Mouse (Mus musculus): ENCODE results near the gene Mlf2.
"Not testable (repeated sequence)": the region's sequence is repeated elsewhere in the genome, so short reads cannot be mapped to it uniquely, and the experiment has no call there.

Gene Mlf2

GRCm38 (mm10) chr6:124930754-124931524, at the start of gene Mlf2:
Gene Mlf2 (plus strand): TSS chr6:124931386.
- peak; percentile 99 for DNase-seq (ENCODE audit: low read depth)

DNA sequence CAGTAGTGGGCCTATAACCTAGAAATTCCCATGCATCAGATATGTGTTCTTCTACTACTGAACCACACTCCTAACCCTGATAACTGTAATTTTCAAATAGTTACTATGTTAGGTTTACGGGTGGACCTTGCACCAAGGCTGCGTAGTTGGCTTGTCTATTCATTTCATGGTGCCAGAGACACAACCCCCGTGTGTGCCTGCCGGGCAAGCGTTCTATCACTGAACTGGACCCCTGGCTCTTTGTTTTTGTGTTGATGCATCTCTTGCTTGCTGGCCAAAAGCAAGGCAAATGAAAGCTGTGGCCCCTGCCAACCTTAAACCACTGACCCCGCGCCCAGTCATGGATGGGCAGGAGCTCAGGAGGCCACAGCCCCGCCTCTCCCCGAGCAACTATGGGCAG, 49.4 kb upstream of the Mlf2 start:
- DNase-seq (ENCODE audit: low read depth) = no peak

DNA sequence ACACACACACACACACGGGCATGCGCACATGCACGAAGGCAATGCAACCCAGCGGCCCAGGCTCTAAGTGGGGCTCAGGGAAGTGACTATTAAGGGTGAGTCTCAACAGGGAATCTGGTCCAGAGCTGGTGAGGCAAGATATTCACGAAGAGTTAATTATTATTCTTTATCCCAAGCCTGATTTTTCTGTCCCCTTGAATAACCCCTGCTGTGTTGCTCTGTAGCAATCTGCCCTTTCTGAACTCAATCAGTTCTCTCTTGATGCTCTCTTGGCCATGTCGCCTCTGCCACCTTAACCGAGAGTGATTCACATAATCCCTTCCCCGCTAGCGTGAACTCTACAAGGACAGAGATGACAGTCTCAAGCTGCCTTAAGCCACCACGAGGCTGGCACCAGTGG, 47.8 kb upstream of the Mlf2 start:
- no peak for DNase-seq (ENCODE audit: low read depth)

DNA sequence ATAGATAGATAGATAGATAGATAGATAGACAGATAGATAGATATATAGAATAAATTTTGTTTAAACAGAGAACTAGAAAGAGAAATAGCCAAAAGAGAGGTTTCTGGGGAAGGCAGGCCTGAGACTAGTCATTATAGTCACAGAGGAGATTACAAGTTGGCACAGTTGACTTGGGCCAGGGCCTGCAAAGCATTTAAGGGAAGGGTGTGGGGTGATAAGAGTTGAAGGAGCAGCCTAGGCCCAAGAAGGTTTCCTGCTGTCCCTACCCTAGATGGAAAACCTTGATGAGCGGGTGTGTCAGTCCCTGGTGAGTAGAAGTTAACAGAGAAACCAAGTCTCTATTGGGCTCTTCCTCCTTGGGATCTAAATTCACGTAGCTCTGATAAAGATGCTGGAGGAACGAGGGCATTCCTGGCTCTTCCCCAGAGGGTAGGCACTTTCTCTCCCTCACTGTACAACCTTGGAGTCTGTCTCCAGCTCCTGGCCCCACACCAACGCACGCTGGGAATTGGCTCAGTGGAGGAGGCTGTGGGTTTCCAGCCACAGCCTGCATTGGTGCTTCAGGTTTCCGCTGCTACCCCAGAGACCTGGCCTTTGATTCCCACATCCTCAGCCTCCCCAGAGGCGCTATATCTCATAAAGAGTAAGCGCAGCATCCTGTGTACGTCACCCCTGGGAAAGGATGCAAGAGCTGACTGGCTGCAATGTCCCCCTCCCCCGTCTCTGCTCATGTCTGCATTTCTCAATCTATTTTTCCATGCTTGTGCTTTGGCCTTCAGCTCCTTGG, 46.3 kb upstream of the Mlf2 start:
- DNase-seq (ENCODE audit: low read depth) = no peak

- no peak for DNase-seq (ENCODE audit: low read depth)
These were observed 45.2 kb upstream of the Mlf2 start for GRCm38 (mm10) chr6:124885956-124886381.

DNA sequence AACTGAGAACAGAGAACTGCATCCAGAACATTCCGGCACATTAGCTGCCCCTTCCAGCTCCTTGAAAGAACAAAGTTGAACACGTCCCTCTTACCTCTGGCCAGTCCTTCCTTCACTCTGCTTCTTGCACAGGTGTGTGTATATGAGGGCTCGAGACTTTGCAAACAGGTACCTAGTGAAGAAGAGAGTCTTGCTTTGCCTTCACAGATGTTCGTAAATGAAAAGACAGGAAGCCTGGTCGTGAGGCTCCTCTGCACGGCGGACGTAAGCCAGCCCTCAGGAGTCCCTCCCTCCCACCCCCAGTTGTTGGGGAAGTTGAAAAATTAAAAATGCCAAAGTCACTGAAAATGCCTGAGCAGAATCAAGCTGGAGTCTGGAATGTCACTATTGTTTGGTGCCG, 43.2 kb upstream of the Mlf2 start, which contains the start of gene Cd4:
Gene Cd4, minus strand, starts transcription at position 236 of the 400 bp plus-strand sequence.
- no peak for DNase-seq (ENCODE audit: low read depth)

- DNase-seq (ENCODE audit: low read depth) = no peak
These were observed 42.5 kb upstream of the Mlf2 start for GRCm38 (mm10) chr6:124888555-124889125.

- DNase-seq (ENCODE audit: low read depth) = no peak
These were observed 40.2 kb upstream of the Mlf2 start for GRCm38 (mm10) chr6:124890997-124891396.

- not testable (repeated sequence) for DNase-seq (ENCODE audit: low read depth)
These were observed 37.1 kb upstream of the Mlf2 start for GRCm38 (mm10) chr6:124894113-124894512.

GRCm38 (mm10) chr6:124898359-124898758, 32.8 kb upstream of the Mlf2 start:
- DNase-seq (ENCODE audit: low read depth) = no peak

DNA sequence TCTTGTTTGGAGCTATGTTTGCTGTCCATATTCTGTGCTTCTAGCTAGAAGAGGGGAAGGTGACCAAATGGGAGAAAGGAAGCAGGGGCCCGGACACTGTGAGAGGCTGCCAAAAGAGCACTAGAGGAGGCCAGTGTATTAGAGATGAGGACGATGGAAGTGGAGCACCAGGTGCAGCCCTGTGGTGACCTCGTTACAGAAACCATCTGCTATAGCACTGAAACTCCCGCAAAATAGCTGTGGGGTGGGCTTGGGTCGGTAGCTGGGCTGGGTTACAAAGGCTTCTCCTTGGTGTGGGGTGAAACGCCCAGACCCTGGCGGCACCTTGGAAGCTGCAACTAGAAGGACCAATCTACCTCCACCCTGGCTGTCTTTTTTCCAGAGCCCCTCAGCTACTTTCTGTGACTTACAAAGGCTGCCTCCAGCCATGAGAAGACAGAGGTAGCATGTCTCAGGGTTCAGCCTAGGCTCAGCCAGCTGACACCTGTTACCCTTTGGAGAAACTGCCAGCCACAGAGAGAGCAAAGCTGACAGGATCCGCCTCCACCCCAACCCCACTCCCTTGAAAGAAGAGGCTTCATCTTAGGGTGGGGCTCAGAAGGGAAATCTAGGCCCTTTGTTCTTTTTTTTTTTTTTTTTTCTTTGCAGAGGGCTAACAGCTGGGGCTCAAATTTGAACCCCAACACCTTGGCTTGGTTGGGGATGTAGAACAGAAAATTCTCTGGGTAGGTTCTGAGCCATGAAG, 31.0 kb upstream of the Mlf2 start:
- no peak for DNase-seq (ENCODE audit: low read depth)

GRCm38 (mm10) chr6:124900801-124901480, 30.2 kb upstream of the Mlf2 start:
- DNase-seq (ENCODE audit: low read depth) = no peak

DNA sequence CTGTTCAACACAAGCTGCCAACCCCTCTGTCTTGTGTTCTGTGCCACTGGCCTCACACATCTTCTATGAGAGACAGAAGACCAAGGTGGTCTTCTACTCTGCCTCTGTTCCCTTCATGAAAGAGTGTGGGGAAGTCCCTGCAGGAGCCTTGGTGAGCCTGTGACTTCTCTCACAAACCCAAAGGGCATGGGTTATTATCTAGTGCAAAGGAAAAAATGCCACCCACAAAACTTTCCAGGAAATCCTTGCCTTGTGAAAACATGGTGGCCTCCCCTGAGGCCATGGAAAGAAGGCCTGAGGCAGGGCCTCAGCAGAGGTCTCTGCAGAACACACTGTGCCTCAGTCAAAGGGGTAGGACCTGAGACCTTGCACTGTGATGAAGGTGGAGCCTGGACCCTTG, 29.3 kb upstream of the Mlf2 start:
- DNase-seq (ENCODE audit: low read depth) = no peak

GRCm38 (mm10) chr6:124903580-124904151, 27.5 kb upstream of the Mlf2 start:
- peak; percentile 65 for DNase-seq (ENCODE audit: low read depth)

DNA sequence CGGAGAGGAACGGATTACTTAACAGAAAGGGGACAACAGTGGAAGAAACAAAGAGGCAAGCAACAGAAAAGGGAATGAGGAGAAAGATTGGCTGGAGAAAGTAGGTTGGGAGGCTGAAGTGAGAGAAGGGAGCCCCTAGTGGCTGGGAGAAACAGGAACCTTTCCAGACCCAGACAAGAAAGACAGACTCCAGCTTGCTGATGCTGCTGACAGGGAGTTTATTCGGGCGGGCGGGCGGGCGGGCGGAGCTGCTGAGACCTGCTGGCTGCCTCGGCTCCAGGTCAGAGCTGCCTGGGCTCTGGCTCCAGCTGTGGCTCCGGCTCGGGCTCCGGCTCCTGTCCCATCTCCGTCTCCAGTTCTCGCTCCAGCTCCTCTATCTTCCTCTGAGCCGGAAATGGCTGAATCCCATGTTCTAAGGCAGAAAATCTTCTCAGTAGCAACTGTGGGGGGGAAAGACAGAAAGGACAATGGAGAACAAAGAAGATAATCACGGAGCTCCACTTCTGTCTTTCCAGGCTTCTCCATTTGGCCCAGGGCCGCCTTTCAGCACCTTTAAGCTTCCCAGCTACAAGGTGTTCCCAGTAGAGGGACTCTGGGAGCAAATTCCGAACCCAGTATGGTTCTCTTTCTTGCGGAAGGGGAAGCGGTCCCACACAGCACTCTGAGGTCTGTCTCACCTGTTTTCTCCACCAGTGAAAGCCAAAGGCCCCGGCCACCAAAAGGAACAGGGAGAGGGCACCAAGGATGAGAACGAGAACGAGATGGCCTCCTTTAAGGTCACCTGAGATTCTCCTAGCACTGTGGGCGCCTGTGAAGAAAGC, 26.8 kb upstream of the Mlf2 start:
- DNase-seq (ENCODE audit: low read depth) = peak; percentile 69

DNA sequence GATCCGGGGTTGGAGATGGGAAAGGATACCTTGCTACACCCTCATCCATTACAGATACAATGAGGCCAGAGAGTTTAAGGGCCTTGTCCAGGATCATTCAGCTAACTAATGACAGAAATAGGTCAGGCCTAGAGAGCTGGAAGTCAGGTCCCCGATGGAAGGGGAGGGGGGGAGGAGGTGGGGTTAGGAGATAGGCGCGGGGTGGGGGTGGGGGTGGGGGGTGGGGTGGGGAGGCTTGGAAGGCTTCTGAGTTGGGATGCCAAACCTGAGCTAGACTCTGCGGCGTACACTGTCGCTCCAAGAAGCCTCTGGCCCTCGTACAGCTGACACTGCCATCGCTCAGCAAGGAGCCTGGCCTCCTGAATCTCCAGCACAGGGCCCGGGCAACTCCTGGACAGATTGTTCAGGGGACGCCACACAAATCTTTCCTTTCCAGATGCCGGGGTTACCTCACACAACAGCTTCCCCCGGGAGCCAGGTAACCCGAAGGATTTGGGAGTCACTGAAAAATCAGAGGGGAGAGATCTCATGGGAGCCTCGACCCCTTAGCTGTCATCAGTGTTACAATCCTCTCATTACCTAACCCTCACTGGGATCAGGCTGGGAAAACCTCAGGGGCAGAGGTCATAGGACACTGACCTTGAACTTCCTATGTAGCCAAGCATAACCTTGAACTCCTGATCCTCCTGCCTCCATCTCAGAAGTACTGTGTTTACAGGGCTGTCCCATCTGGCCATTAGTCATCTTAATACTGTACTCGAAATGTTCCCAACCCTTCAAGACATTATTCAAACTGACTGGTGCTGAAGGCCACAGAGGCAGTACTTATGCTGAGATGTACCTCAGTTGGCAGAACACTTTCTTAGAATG, 26.0 kb upstream of the Mlf2 start:
- DNase-seq (ENCODE audit: low read depth) = no peak

GRCm38 (mm10) chr6:124907767-124908166, 23.4 kb upstream of the Mlf2 start:
- DNase-seq (ENCODE audit: low read depth) = no peak

DNA sequence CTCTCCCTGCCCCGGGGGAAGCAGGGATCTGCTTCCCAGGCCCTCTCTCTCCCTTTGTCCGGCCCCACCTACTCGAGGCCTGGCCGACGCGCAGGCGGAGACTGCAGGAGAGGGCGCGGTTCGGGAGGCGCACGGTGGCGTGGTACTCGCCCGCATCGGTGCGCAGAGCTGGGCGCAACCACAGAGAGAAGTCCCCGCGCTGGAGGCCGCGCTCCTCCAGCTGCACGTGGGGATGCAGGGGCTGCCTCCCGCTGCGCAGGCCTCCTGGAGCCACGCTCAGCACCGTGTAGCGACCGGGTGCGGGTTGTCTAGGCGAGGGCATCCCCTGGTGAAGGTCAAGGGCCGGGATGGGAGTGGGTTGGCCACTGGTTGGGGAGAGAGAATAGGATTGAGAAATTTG, 21.2 kb upstream of the Mlf2 start:
- DNase-seq (ENCODE audit: low read depth) = no peak

DNA sequence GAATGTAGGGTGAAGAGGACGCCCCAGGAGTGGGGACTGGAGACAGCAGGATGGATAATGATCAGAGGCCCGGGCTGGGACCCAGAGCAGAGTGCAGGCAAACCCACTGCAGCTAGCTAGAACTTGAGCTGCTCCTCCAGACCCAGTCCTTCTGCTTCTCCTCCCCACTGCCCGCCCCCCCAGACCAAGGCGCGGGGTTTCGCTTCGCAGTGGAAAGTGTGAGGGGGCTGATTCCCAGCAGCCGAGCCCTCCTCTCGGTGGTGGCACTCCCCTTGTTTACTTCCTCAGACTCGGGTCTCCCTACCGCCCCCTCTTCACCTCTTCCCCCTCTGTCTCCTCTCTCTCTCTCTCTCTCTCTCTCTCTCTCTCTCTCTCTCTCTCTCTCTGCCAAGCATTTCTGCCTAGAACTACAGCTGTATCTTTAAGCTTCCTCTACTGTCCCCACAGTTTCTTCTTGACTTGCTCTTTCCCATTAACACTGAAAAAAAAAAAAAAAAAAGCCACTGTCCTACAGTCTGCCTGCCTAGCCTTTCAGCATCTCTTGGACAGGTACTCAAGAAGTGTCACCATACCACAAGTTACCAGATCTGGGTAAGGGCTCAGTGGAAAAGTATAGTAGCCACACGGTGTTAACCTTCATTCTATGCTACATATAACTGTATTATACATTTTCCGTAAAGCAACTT, 19.5 kb upstream of the Mlf2 start, which contains the start of gene Lag3:
Gene Lag3, minus strand, starts transcription at position 173 of the 686 bp plus-strand sequence.
- no peak for DNase-seq (ENCODE audit: low read depth)
